Mouse (Mus musculus) cortical plate, adult 2 months (tissue): ENCODE data around the gene Polr3b. TPM values are rescaled to one million over a fixed set of nuclear protein-coding genes. Genes with fewer than 3 reads are reported as not detected.

Experiments
- H3K27ac ChIP-seq: fragments of 200-500 bp; 2 replicates; pipeline ENCODE4 v1.5.1; 2012; ENCODE audit warnings: low read length, control low read depth, inconsistent platforms; ENCODE audit not compliant: insufficient read depth
- H3K4me1 ChIP-seq: fragments of 200-500 bp; 2 replicates; pipeline ENCODE4 v1.6.1; 2011; ENCODE audit warnings: low read length; ENCODE audit not compliant: control insufficient read depth, insufficient read depth
- H3K4me3 ChIP-seq: fragments of 200-500 bp; 2 replicates; pipeline ENCODE4 v1.5.1; 2011; ENCODE audit warnings: mild to moderate bottlenecking, low read length, control low read depth; ENCODE audit not compliant: insufficient read depth
- CTCF ChIP-seq: fragments of 200-500 bp; IDR thresholded peaks from 2 replicates; pipeline ENCODE4 v1.5.1; 2011; ENCODE audit warnings: mild to moderate bottlenecking, control low read depth, low read length; ENCODE audit not compliant: insufficient read depth; ENCODE audit errors: extremely low read depth
- POLR2A ChIP-seq: fragments of 200-500 bp; IDR thresholded peaks from 2 replicates; pipeline ENCODE4 v1.6.1; 2011; ENCODE audit warnings: mild to moderate bottlenecking, low read length, control low read depth; ENCODE audit not compliant: insufficient read depth; ENCODE audit errors: extremely low read depth
- polyA plus RNA-seq: library from polyadenylated mRNA; depleted of rRNA; stranded (reverse); fragments of >200 nt; gene quantifications from 2 replicates; pipeline ENCODE4 v1.2.3, GENCODE M21; 2012

Polr3b gene
- polyA plus RNA-seq, 1 experiment: 7.1 TPM

DNA sequence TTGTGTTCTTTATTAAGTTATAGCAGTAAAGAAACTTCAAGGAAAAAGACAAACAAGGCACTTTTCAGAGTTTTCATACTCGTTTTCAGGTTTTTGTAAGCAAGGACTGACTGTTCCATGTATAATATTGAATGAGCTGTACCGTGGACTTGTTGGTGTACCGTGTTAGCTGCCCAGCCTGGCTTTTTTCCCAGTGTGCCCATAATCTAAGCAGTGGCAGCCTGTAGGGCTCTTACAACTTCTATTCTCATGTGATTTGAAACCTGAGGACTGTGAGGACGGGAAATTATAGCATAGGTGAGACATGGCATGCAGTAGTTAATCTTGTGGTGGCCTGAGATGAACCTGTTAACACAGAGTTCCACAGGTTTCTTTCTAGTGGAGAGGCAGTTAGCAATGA, 16.3 kb downstream of the Polr3b start:
- H3K4me3 ChIP-seq: no peak overlapping the region
- no peak overlapping the region for H3K27ac ChIP-seq
- TF ChIP-seq POLR2A (no peak), CTCF (no peak)
- no peaks in the 10 kb centered on the region for H3K4me1 ChIP-seq

DNA sequence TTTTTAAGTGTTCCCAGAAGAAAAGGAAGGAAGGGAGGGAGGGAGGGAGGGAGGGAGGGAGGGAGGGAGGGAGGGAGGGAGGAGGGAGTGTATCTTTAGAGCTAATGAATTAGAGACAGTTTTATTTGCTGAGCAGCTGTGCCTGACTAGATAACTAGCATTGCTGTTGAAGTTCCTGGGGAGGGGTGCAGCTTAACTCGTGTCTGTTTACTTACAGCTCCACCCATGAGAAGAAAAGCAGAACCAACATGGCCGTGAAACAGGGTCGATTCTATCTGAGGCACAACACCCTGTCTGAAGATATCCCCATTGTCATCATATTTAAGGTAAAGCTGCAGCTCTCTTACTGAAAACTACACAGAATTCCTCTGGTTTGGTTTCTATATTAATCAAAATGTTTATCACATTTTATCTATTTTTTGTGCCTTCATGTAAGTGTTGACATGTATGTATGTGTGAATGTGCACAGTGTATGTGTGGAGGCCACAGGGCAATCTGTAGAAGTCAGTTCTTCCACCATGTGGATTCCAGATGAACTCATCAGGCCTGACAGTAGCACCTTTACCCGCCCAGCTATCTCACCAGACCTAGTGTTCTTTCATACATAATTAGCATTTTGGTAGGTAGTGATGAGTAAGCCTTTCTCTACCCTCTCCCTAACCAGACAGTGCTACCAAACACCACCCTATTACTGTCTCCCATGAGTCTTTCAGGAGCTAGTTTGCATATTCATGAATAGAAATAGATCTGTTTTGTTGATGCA, 17.6 kb downstream of the Polr3b start:
- Histone ChIP-seq H3K27ac (no peak overlapping the region), H3K4me3 (no peak overlapping the region), H3K4me1 (no peaks in the 10 kb centered on the region)
- no peak for TF ChIP-seq CTCF
- no peak for TF ChIP-seq POLR2A

- H3K4me3 ChIP-seq: no peak overlapping the region
- H3K4me1 ChIP-seq: no peaks in the 10 kb centered on the region
- no peak overlapping the region for H3K27ac ChIP-seq
- no peak for TF ChIP-seq CTCF
- no peak for TF ChIP-seq POLR2A
Measured at GRCm38 (mm10) chr10:84640861-84641260, 18.8 kb downstream of the Polr3b start.

GRCm38 (mm10) chr10:84641576-84641975, 19.5 kb downstream of the Polr3b start:
- Histone ChIP-seq H3K4me1 (0 out of 2 replicates have a peak, but pooled peaks cover under 1% of the 10 kb centered on the region), H3K4me3 (no peak overlapping the region), H3K27ac (no peak overlapping the region)
- no peak for TF ChIP-seq CTCF
- no peak for TF ChIP-seq POLR2A

- H3K4me3 ChIP-seq: no peak overlapping the region
- 0 out of 2 replicates have a peak, but pooled peaks cover 2% of the 10 kb centered on the region for H3K4me1 ChIP-seq
- TF ChIP-seq CTCF: no peak
- TF ChIP-seq POLR2A: no peak
- H3K27ac ChIP-seq: no peak overlapping the region
Measured at GRCm38 (mm10) chr10:84645940-84646339, 23.8 kb downstream of the Polr3b start.

GRCm38 (mm10) chr10:84646506-84647102, 24.5 kb downstream of the Polr3b start:
- TF ChIP-seq POLR2A (no peak), CTCF (no peak)
- H3K27ac ChIP-seq: no peak overlapping the region
- H3K4me3 ChIP-seq: no peak overlapping the region
- H3K4me1 ChIP-seq: 0 out of 2 replicates have a peak, but pooled peaks cover 2% of the 10 kb centered on the region

- TF ChIP-seq POLR2A: no peak
- no peak for TF ChIP-seq CTCF
- no peak overlapping the region for H3K4me3 ChIP-seq
- no peak overlapping the region for H3K27ac ChIP-seq
- 0 out of 2 replicates have a peak, but pooled peaks cover 2% of the 10 kb centered on the region for H3K4me1 ChIP-seq
Measured at GRCm38 (mm10) chr10:84647264-84647663, 25.2 kb downstream of the Polr3b start.

GRCm38 (mm10) chr10:84648911-84649310, 26.8 kb downstream of the Polr3b start:
- 0 out of 2 replicates have a peak, but pooled peaks cover 2% of the 10 kb centered on the region for H3K4me1 ChIP-seq
- no peak overlapping the region for H3K27ac ChIP-seq
- TF ChIP-seq POLR2A (no peak), CTCF (no peak)
- H3K4me3 ChIP-seq: no peak overlapping the region

DNA sequence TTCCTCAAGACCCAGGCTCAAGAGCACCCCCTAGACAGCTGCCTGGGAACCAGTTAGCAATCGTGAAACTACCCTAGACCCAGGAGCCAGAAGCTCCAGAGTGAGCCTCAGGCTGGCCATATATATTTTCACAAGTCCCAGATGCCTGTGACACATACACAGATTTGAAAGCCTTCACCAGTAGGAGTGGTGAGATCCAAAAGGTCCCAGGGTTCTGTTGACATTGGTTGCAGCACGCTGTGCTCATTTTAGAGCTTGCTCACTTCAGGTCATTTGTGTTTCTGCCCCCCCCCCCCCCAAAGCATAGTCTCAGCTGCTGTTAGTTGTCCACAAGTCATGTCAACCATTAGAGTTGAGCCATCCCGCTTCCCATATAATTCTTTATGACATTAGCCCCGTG, 31.9 kb downstream of the Polr3b start:
- H3K4me1 ChIP-seq: no peaks in the 10 kb centered on the region
- no peak overlapping the region for H3K4me3 ChIP-seq
- TF ChIP-seq POLR2A (no peak), CTCF (no peak)
- no peak overlapping the region for H3K27ac ChIP-seq

DNA sequence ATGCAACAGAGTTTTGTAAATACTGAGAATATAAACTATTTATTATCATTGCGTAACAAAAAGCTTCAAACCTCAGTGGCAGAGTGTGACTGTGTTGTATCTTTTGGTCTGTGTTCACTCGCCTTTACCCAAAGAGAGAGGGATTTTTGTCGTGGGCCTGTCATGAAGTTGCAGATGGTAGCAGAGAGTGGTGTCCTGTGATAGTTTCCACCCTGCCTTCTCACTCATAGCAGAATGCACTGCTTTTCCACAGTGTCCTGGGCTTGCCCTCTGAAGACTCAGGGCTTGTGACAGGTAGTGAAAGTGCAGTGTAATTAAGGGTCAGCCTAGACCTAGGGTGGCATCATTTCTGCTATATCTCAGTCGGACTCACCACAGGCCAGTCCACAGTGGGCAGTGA, 32.6 kb downstream of the Polr3b start:
- TF ChIP-seq POLR2A (no peak), CTCF (no peak)
- Histone ChIP-seq H3K27ac (no peak overlapping the region), H3K4me3 (no peak overlapping the region), H3K4me1 (no peaks in the 10 kb centered on the region)
